Mouse (Mus musculus): Measurements from ENCODE around the gene Mrps35. TPM values are rescaled to one million over a fixed set of nuclear protein-coding genes. Genes with fewer than 3 reads are reported as not detected.

Mrps35 gene
- total RNA-seq (2023; ENCODE audit: inconsistent age), result 37.5 to 53.8 TPM (median 42.0 TPM) in 4 replicates

GRCm38 (mm10) chr6:147042291-147043290 is at the start of gene Mrps35:
Gene Mrps35 (plus strand): TSS chr6:147042764.

GRCm38 (mm10) chr6:147032303-147032925 is 10.2 kb upstream of the Mrps35 start, which contains the start of gene Rep15:
Gene Rep15 (plus strand): TSS chr6:147032584.

GRCm38 (mm10) chr6:147086594-147087225 is 44.1 kb downstream of the Mrps35 start, which contains the start of gene Mansc4:
Gene Mansc4 (minus strand): TSS chr6:147087032.

GRCm38 (mm10) chr6:147091136-147092120 is 48.9 kb downstream of the Mrps35 start, which contains the start of gene Klhl42:
Gene Klhl42 (plus strand): TSS chr6:147091379.

Other genes with a start within 250 kb of the Mrps35 start
- not detected in 4 replicates for gene Arntl2, start 246.7 kb upstream of the Mrps35 start, total RNA-seq (2023; ENCODE audit: inconsistent age)
- not detected in 4 replicates for gene Smco2, start 192.7 kb upstream of the Mrps35 start, total RNA-seq (2023; ENCODE audit: inconsistent age)
- 9.1 to 11.4 TPM (median 10.4 TPM) in 4 replicates for gene Ppfibp1, start 154.3 kb upstream of the Mrps35 start, total RNA-seq (2023; ENCODE audit: inconsistent age)
- not detected in 4 replicates for gene 1700034J05Rik, start 88.3 kb upstream of the Mrps35 start, total RNA-seq (2023; ENCODE audit: inconsistent age)
- gene Rep15, start 10.2 kb upstream of the Mrps35 start, total RNA-seq (2023; ENCODE audit: inconsistent age), result 0.30 to 1.1 TPM (median 0.64 TPM) in 3 of 4 replicates, not detected in the other
- gene Mansc4, start 44.3 kb downstream of the Mrps35 start, total RNA-seq (2023; ENCODE audit: inconsistent age), result not detected in 4 replicates
- gene Klhl42, start 48.6 kb downstream of the Mrps35 start, total RNA-seq (2023; ENCODE audit: inconsistent age), result 8.4 to 10.8 TPM (median 8.5 TPM) in 4 replicates
- not detected in 4 replicates for gene Pthlh, start 221.4 kb downstream of the Mrps35 start, total RNA-seq (2023; ENCODE audit: inconsistent age)